Mouse (Mus musculus) spleen, postnatal 14 days (tissue): Measurements from ENCODE around the gene Qdpr.
"Not testable (repeated sequence)": the region's sequence is repeated elsewhere in the genome, so short reads cannot be mapped to it uniquely, and the experiment has no call there.

Experiments used
- DNase-seq, 2 experiments: peaks; one replicate each; pipeline ENCODE4 v3.0.0; 2021 to 2022; ENCODE audit warnings: low spot score in 2 of 2

Qdpr gene

GRCm38 (mm10) chr5:45453451-45453850 is 3.4 kb upstream of the Qdpr start, which contains the start of gene Clrn2:
Clrn2 (plus strand) TSS chr5:45453751.
- DNase-seq: no peak

GRCm38 (mm10) chr5:45449206-45449605 is 830 bp downstream of the Qdpr start:
- no peak for DNase-seq

- DNase-seq: no peak
Measured at GRCm38 (mm10) chr5:45448676-45449075, 1.4 kb downstream of the Qdpr start.

GRCm38 (mm10) chr5:45444130-45444832 is 5.8 kb downstream of the Qdpr start:
- DNase-seq: no peak

DNA sequence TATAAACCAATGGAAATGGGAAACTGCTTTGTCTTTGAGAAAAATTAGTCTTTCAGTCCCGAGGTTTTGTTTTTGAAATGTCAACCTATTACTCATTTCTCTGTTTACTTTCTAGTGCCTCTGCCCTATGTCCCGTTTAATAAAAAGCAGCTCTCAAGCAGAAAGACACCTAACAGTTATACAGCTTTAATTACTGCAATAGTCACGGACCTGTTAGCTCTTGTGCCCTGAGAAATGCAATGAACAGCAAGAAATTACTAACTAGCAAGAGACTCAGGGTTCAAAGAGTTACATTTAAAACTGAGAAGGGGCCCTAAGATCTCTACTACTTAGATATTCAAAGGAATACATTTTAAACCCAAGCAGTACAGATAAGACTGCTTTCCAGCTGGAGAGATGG is 8.3 kb downstream of the Qdpr start:
- no peak for DNase-seq

- DNase-seq: no peak
Measured at GRCm38 (mm10) chr5:45441124-45441523, 8.9 kb downstream of the Qdpr start.

DNA sequence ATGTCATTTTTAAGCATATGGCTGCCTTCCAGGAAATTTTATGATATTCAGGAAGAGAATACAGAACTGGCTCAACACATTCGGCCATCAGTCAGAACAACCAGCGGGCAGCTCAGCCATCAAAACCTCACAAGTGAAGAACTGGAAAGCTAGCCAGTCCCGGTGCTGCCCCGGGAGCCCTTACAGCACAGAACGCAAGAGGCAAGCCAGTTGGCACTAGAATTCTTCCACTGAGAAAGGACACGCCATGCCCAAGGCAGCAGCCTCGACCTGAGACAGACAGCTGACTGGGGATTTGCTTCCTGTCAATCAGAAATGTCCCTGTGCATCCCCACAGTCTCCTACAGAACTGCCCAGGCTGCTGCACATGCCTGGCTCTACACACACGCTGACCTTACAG is 11.7 kb downstream of the Qdpr start:
- no peak for DNase-seq

GRCm38 (mm10) chr5:45437826-45438225 is 12.2 kb downstream of the Qdpr start:
- no peak for DNase-seq

DNA sequence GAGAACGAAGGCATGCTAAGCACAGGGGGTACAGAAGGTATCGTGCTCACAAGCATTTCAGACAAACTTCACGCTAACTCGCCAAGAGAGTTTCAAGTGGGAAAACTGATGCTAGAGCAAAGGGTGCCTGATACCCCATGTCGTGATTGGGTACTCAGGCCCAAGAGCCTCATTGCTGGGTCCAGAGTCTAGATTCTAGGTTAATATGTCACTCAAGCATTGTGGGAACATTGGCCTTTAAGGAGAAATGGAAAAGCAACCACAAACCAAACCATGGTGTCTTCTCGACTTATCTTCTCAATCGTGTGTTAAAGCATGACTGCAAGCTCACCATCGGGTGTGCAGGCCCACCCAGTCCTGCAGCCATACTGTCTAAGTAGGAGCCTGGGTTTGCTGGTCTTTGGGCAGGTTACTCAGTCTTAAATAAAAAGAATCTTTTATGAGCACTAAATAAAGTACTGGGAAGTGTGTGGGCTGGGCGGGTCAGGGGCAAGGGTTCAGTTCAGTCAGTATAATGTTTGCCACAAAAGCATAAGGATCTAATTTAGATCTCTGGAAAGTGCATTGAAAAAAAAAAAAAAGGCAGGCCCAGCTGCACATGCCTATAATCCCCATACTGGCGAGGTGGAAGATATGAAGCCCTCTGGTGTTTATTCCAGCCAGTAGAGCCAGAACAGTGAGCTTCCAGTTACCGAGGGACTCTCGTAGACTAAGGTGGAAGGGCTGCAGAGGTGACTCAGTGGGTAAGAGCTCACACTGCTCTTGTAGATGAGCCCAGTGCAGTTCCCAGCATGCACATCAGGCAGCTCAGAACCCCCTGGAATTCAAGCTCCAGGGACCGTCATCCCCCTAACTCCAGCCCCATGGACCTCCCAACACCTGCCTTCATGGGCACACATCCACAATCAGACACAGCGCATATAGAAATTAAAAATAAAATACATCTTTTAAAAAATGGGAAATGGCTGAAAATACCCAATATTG is 13.8 kb downstream of the Qdpr start:
- no peak for DNase-seq

DNA sequence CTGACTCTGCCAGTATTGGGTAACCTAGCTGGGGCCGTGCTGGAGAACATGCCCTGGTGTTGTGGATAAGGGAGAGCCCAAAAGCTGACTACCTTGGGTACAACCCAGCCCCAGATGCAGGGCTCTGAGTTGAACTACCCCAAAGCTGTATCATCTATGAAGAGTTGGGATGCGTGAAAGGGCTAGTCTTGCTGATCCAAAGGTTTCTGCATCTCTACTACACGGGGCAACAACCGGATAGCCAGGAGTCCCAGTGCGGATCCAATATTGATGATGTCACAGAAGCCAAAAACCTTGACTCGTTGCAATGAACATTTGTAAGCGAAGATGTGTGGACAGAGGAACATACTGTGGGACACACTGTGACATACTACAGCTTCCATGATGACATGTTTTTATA is 22.1 kb downstream of the Qdpr start:
- DNase-seq: no peak

DNA sequence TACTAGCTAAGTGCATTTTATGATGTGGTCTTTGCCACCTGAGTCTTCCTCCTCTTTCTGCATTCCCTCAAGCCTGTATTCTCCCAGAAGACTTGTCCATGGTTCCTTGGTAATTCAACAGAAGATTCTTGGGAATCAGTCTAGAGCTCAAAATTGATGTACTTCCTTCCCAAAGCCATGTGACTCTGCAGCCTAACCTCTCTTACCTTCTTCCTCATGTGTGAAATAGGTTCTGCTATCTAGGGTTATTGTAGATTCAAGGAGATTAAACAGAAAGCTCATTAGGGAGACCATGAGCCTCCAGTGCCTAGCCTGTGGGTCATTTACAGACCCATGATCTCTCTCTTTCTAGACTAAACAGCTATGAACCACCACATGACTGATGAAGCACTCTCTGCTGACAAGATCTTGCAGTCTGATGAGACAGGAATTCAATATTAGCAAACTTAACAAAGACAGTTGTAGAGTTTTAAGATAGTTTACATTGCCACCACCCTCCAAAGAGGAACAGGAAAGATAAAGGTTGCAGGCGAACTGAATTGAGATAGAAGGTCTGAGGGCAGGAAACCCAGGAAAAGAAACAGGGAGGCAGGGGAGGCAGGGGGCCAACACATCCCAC is 23.5 kb downstream of the Qdpr start:
- DNase-seq: no peak

- DNase-seq: not testable (repeated sequence)
Measured at GRCm38 (mm10) chr5:45425771-45426170, 24.3 kb downstream of the Qdpr start.

GRCm38 (mm10) chr5:45424021-45424886 is 25.8 kb downstream of the Qdpr start:
- peak in 1 of 2 experiments; percentile 21 for DNase-seq

DNA sequence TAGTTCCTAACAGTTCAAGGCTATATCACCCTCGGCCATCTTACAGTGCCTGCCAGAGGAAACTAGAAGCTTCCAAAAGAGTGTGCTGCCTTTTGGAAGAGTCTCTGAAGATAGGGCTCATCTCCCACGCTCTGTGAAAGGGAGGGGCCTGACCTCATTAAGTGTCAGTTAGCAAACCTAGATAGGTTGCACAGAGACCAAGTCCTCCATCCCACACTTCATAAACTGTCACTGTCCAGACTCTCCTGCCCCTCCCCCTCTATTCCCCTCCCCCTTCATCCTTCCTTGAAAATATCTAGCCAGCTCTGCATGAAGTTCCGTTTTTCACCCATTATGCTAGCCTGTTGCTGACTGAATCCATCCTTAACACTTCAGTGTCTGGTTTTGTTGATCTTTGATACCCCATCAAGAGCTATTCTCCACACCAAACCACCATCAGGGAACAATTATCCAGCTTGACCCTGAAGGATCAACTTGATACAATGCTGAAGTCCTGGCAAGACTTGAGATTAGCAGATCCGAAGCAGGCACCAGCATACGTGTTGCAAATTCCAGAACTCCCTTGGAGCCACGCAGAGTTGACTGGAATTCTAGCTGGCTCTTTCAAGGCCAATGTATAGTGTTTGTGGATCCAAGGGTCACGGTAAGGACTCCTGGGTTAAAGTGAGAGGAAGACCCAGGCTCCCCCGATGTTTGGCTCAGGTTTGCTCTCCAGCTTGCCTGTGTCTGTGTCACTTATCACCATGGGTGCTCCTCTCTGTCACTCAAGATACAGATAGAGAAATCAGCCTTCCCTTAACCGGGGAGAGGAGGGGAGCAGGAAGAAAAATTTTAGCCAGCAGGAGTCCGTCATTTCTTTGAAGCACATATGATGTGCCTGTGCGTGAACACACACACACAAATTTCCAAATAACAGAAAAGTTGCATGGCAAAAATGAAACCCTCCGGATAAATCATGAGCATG is 27.9 kb downstream of the Qdpr start:
- no peak for DNase-seq

DNA sequence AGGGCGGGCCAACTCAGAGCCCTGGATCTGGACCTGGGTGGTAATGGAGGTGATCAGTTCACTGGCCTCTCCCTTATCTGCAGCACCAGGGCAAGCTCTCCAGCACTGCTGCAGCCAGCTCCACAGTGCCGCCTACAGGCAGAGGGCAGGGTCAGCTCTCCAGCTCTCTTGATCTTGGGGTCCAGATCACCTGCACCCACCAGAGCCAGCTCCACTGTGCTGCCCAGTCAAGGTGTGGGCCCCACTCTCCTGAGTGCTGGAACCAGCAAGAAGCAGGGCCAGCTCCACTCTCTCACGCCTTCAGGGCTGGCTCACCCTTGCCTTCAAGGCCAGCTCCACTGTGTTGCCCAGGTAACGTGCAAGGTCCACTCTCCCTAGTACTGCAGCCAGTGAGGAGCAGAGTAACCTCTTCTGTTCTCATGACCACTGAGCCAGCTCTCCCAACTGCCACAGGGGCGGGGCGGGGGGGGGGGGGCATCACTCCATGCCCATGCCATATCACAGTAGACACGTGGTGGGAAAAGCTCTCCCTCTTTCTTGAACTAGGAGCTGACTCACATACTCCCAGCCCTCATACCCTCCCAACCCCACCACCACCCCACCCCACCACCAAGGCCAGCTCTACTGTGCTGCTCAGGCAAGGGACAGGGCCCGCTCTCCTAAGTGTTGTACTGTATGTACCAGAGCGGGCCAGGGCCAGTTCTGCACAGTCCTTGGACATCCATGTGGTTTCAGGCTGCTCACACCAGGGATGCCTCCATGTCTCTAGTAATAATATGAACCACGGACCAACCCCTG is 30.0 kb downstream of the Qdpr start:
- peak in 1 of 2 experiments; percentile 8 for DNase-seq

DNA sequence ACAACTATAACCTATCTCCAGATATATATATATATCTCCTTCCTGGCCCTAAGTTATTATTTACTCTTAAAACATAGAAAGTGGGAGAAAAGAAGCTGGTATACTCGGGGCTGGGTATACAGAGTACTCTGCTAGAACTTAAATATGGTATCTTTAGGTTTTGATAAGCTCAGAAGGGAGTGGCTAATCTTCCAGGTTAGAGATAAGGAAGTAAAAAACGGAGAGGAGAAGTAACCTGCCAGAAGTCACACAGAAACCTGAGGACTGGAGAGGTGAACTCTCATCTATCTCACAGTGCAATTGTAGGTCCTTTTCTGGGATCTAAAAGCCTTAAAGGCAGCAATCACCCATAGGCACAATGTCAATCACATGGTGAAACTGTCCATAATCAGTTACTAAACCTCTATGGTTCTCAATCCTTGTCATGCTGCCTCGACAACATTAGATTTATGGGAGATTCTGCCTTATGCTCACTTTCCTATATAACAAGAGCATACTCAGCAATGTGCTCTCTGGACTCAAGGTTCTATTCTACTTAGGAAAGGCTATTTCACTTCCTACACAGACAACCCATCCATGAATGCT is 32.1 kb downstream of the Qdpr start:
- DNase-seq: no peak

DNA sequence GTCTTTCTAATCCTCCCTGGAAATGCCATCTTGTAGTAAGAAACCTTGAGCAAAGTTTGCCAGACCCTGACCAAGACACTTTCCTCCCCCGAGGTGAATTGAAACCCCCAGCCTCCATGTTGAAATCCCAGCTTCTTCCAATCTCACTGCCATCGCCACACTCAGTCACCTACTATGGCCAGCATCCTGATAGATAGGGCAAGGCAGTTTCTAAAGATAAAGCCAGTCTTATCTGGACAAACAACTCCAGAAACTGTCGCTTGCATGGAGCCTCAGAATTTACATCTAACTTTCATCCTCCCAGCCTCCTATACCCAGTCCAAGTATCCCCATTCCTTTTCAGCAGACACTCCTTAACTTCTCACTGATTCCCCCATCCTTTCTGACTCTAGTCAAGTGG is 33.6 kb downstream of the Qdpr start:
- no peak for DNase-seq

GRCm38 (mm10) chr5:45406129-45406528 is 43.9 kb downstream of the Qdpr start:
- no peak for DNase-seq

DNA sequence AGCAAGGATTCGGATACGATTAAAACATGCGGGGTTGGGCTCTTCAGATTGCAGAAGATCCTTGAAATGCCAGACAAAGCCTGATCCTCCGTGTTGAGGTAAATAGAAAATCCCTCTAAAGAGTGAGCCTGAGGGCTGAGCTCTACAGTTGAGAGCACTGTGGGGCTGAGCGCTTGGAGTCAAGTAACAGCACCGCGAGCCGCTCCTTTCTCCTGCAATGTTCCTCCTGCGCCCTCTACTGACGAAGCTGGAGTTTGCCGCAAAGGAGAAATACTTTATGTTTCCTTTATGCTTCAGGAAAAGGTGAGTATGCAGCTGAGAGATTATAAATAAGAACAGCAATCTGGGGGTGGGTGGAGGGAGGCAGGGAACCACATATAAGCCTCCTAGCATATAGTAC is 47.4 kb downstream of the Qdpr start:
- DNase-seq: peak in 1 of 2 experiments; percentile 41
